27 mouse cellular contexts compared by ENCODE assay signal in genomic region chr5:40780363-40780762, GRCm38 (mm10).
"Had no signal": no experiment of that assay in that cellular context is flagged by ENCODE, and none has a peak within 500 bp of the region (broad histone marks: within the 10 kb centered on the region; RNA-seq: fewer than 3 reads in every experiment).

No protein-coding gene starts in this region.

- H3K27ac ChIP-seq: gastrocnemius, adult 2 months; heart, embryonic 10.5 days; hindbrain, embryonic 10.5 days; hindbrain, embryonic 12.5 days; hindbrain, embryonic 14.5 days; kidney, embryonic 15.5 days; layer of hippocampus, adult 2 months; limb, embryonic 13.5 days; limb, embryonic 15.5 days; liver, embryonic 13.5 days had no signal

- DNase-seq: gastrocnemius, adult 2 months; gastrocnemius, postnatal 10 days; gastrocnemius, postnatal 25 days; heart, adult 18-20 months; heart, postnatal 10 days; heart, postnatal 4 days; kidney, adult 2 months; kidney, adult 9 months; kidney, postnatal 10 days; kidney, postnatal 25 days; kidney, postnatal 4 days; layer of hippocampus, postnatal 36 days; left cerebral cortex, postnatal 4 days; liver, embryonic 13.5 days had no signal

- ATAC-seq: forebrain, embryonic 16.5 days; hindbrain, embryonic 16.5 days; inflammation-experienced regulatory T-cells, adult 6 months had no signal

- H3K36me3 ChIP-seq: heart, embryonic 10.5 days; heart, embryonic 12.5 days; hindbrain, embryonic 10.5 days; hindbrain, embryonic 12.5 days; kidney, embryonic 15.5 days; limb, embryonic 13.5 days; limb, embryonic 15.5 days; liver, embryonic 13.5 days had no signal

- H3K4me2 ChIP-seq: heart, embryonic 12.5 days; hindbrain, embryonic 12.5 days; hindbrain, embryonic 14.5 days; kidney, embryonic 15.5 days; limb, embryonic 13.5 days; limb, embryonic 15.5 days; liver, embryonic 11.5 days; liver, embryonic 13.5 days had no signal

- H3K4me3 ChIP-seq: gastrocnemius, adult 2 months; heart, embryonic 10.5 days; heart, embryonic 12.5 days; hindbrain, embryonic 10.5 days; hindbrain, embryonic 12.5 days; kidney, embryonic 15.5 days; layer of hippocampus, adult 2 months; limb, embryonic 13.5 days; limb, embryonic 15.5 days; liver, embryonic 13.5 days had no signal

- H3K27me3 ChIP-seq: heart, embryonic 12.5 days; hindbrain, embryonic 12.5 days; kidney, embryonic 15.5 days; limb, embryonic 13.5 days; limb, embryonic 15.5 days; liver, embryonic 13.5 days had no signal

- H3K4me1 ChIP-seq: heart, embryonic 10.5 days; heart, embryonic 12.5 days; hindbrain, embryonic 10.5 days; hindbrain, embryonic 12.5 days; kidney, embryonic 15.5 days; limb, embryonic 13.5 days; limb, embryonic 15.5 days; liver, embryonic 13.5 days had no signal

- H3K9me3 ChIP-seq: heart, embryonic 10.5 days; heart, embryonic 12.5 days; hindbrain, embryonic 10.5 days; hindbrain, embryonic 12.5 days; kidney, embryonic 15.5 days; limb, embryonic 13.5 days; limb, embryonic 15.5 days; liver, embryonic 13.5 days had no signal

- H3K9ac ChIP-seq: heart, embryonic 12.5 days; hindbrain, embryonic 12.5 days; hindbrain, embryonic 14.5 days; kidney, embryonic 15.5 days; limb, embryonic 13.5 days; limb, embryonic 15.5 days; liver, embryonic 13.5 days had no signal
